Mouse (Mus musculus) heart, embryonic 11.5 days (tissue): ENCODE results near the gene Ccer1. TPM values are rescaled to one million over a fixed set of nuclear protein-coding genes. Genes with fewer than 3 reads are reported as not detected.

Experiments used
- ATAC-seq: fragments of 200-750 bp; cut with Nextera tagmentation; replicated peaks from 2 replicates; pipeline ENCODE4 v1.8.0; 2017; ENCODE audit warnings: moderate library complexity; ENCODE audit not compliant: insufficient number of reproducible peaks, low FRiP score, low TSS enrichment
- H3K27ac ChIP-seq: fragments of 300-500 bp; sonication (generic); 2 replicates; pipeline ENCODE4 v1.5.1; 2014; ENCODE audit warnings: mild to moderate bottlenecking, low read depth, low read length
- H3K27me3 ChIP-seq: fragments of 300-500 bp; sonication (generic); 2 replicates; pipeline ENCODE4 v1.6.1; 2014; ENCODE audit warnings: mild to moderate bottlenecking, low read length, mixed read lengths; ENCODE audit not compliant: control insufficient read depth, insufficient read depth
- H3K36me3 ChIP-seq: fragments of 300-500 bp; sonication (generic); 2 replicates; pipeline ENCODE4 v1.6.1; 2014; ENCODE audit warnings: mild to moderate bottlenecking, low read length, moderate library complexity, mixed read lengths; ENCODE audit not compliant: control insufficient read depth, insufficient read depth
- H3K4me1 ChIP-seq: fragments of 300-500 bp; sonication (generic); 2 replicates; pipeline ENCODE4 v1.6.1; 2014; ENCODE audit warnings: low read length; ENCODE audit not compliant: control insufficient read depth, insufficient read depth
- H3K4me2 ChIP-seq: fragments of 300-500 bp; sonication (generic); 2 replicates; pipeline ENCODE4 v1.6.1; 2014; ENCODE audit warnings: mild to moderate bottlenecking, moderate library complexity
- H3K4me3 ChIP-seq: fragments of 300-500 bp; sonication (generic); 2 replicates; pipeline ENCODE4 v1.5.1; 2014; ENCODE audit warnings: low read depth, low read length
- H3K9ac ChIP-seq: fragments of 300-500 bp; sonication (generic); 2 replicates; pipeline ENCODE4 v1.6.1; 2014; ENCODE audit warnings: mild to moderate bottlenecking, low read depth, low read length, moderate library complexity
- H3K9me3 ChIP-seq: fragments of 300-500 bp; sonication (generic); replicated peaks from 2 replicates; pipeline ENCODE4 v1.6.1; 2016; ENCODE audit warnings: low read length; ENCODE audit not compliant: control insufficient read depth
- WGBS: fragments of 180-500 bp; shearing (Covaris S2); extraction: QIAGEN DNeasy Blood & Tissue Kit; methylation state at CpG from one replicate; pipeline ENCODE4 v1.1.7; 2014; ENCODE audit not compliant: insufficient replicate concordance; 5-methylcytosine and 5-hydroxymethylcytosine counted together
- polyA plus RNA-seq: library from polyadenylated mRNA; unstranded; fragments of >200 nt; fragmentation: Nextera tagmentation; extraction: Ambion mirVana; gene quantifications from 2 replicates; pipeline ENCODE4 v1.2.1, GENCODE M21; 2014

Ccer1 gene
- polyA plus RNA-seq, 1 experiment from 2014 or later, result not detected

- Histone ChIP-seq H3K9ac (no peak overlapping the region), H3K4me1 (no peaks in the 10 kb centered on the region), H3K27ac (no peak overlapping the region), H3K4me3 (no peak overlapping the region), H3K4me2 (no peak overlapping the region), H3K9me3 (no peaks in the 10 kb centered on the region), H3K36me3 (no peaks in the 10 kb centered on the region), H3K27me3 (no peaks in the 10 kb centered on the region)
- ATAC-seq, result no peak
- WGBS, result 72% methylated on average over 3 of the region's 3 CpGs
Measured at GRCm38 (mm10) chr10:97689425-97689824, 3.4 kb upstream of the Ccer1 start.

GRCm38 (mm10) chr10:97693398-97694135 lies 708 bp downstream of the Ccer1 start:
- no peaks in the 10 kb centered on the region for H3K27me3 ChIP-seq
- H3K4me3 ChIP-seq, result no peak overlapping the region
- no peaks in the 10 kb centered on the region for H3K4me1 ChIP-seq
- no peak overlapping the region for H3K4me2 ChIP-seq
- H3K27ac ChIP-seq, result no peak overlapping the region
- no peak for ATAC-seq
- H3K9ac ChIP-seq, result no peak overlapping the region
- 85% methylated on average over 37 of the region's 37 CpGs for WGBS
- H3K9me3 ChIP-seq, result no peaks in the 10 kb centered on the region
- no peaks in the 10 kb centered on the region for H3K36me3 ChIP-seq

GRCm38 (mm10) chr10:97702321-97702720 lies 9.5 kb downstream of the Ccer1 start:
- Histone ChIP-seq H3K4me2 (no peak overlapping the region), H3K27ac (no peak overlapping the region), H3K9ac (no peak overlapping the region), H3K4me3 (no peak overlapping the region), H3K36me3 (no peaks in the 10 kb centered on the region), H3K9me3 (no peaks in the 10 kb centered on the region), H3K27me3 (no peaks in the 10 kb centered on the region), H3K4me1 (no peaks in the 10 kb centered on the region)
- no peak for ATAC-seq

- no peaks in the 10 kb centered on the region for H3K27me3 ChIP-seq
- H3K9ac ChIP-seq, result no peak overlapping the region
- ATAC-seq, result no peak
- 57% methylated on average over 1 of the region's 1 CpGs for WGBS
- no peak overlapping the region for H3K27ac ChIP-seq
- no peaks in the 10 kb centered on the region for H3K36me3 ChIP-seq
- no peak overlapping the region for H3K4me3 ChIP-seq
- no peaks in the 10 kb centered on the region for H3K9me3 ChIP-seq
- H3K4me1 ChIP-seq, result no peaks in the 10 kb centered on the region
- no peak overlapping the region for H3K4me2 ChIP-seq
Measured at GRCm38 (mm10) chr10:97704562-97704961, 11.7 kb downstream of the Ccer1 start.

GRCm38 (mm10) chr10:97712687-97713086 lies 19.8 kb downstream of the Ccer1 start:
- Histone ChIP-seq H3K4me1 (peaks cover 9% of the 10 kb centered on the region; the same call in 1 of the 2 replicates), H3K36me3 (no peaks in the 10 kb centered on the region), H3K27me3 (no peaks in the 10 kb centered on the region), H3K9me3 (no peaks in the 10 kb centered on the region), H3K27ac (no peak overlapping the region), H3K9ac (no peak overlapping the region), H3K4me3 (no peak overlapping the region), H3K4me2 (no peak overlapping the region)
- 2% methylated on average over 5 of the region's 5 CpGs for WGBS
- ATAC-seq, result no peak

- H3K9ac ChIP-seq, result no peak overlapping the region
- 66% methylated on average over 4 of the region's 4 CpGs for WGBS
- no peak for ATAC-seq
- no peak overlapping the region for H3K4me3 ChIP-seq
- H3K27ac ChIP-seq, result no peak overlapping the region
- no peaks in the 10 kb centered on the region for H3K36me3 ChIP-seq
- peak overlapping the region; percentile 2; the same call in 1 of the 2 replicates for H3K4me2 ChIP-seq
- no peaks in the 10 kb centered on the region for H3K27me3 ChIP-seq
- H3K4me1 ChIP-seq, result peaks cover 9% of the 10 kb centered on the region; the same call in 1 of the 2 replicates
- no peaks in the 10 kb centered on the region for H3K9me3 ChIP-seq
Measured at GRCm38 (mm10) chr10:97714584-97714983, 21.7 kb downstream of the Ccer1 start.

GRCm38 (mm10) chr10:97715289-97715906 lies 22.5 kb downstream of the Ccer1 start:
- H3K9me3 ChIP-seq, result no peaks in the 10 kb centered on the region
- no peaks in the 10 kb centered on the region for H3K36me3 ChIP-seq
- H3K9ac ChIP-seq, result no peak overlapping the region
- H3K4me2 ChIP-seq, result no peak overlapping the region
- peaks cover 9% of the 10 kb centered on the region; the same call in 1 of the 2 replicates for H3K4me1 ChIP-seq
- ATAC-seq, result no peak
- H3K4me3 ChIP-seq, result no peak overlapping the region
- no peak overlapping the region for H3K27ac ChIP-seq
- WGBS, result 66% methylated on average over 3 of the region's 3 CpGs
- no peaks in the 10 kb centered on the region for H3K27me3 ChIP-seq

- Histone ChIP-seq H3K4me2 (no peak overlapping the region), H3K4me3 (no peak overlapping the region), H3K27ac (no peak overlapping the region), H3K9me3 (no peaks in the 10 kb centered on the region), H3K36me3 (no peaks in the 10 kb centered on the region), H3K27me3 (no peaks in the 10 kb centered on the region), H3K4me1 (peaks cover 9% of the 10 kb centered on the region; the same call in 1 of the 2 replicates), H3K9ac (no peak overlapping the region)
- WGBS, result 61% methylated on average over 1 of the region's 1 CpGs
- no peak for ATAC-seq
Measured at GRCm38 (mm10) chr10:97717233-97717632, 24.4 kb downstream of the Ccer1 start.

GRCm38 (mm10) chr10:97718021-97718420 lies 25.2 kb downstream of the Ccer1 start:
- no peak overlapping the region for H3K4me2 ChIP-seq
- peaks cover 9% of the 10 kb centered on the region; the same call in 1 of the 2 replicates for H3K4me1 ChIP-seq
- H3K36me3 ChIP-seq, result no peaks in the 10 kb centered on the region
- no peak overlapping the region for H3K4me3 ChIP-seq
- ATAC-seq, result no peak
- H3K27me3 ChIP-seq, result no peaks in the 10 kb centered on the region
- 63% methylated on average over 2 of the region's 2 CpGs for WGBS
- no peaks in the 10 kb centered on the region for H3K9me3 ChIP-seq
- no peak overlapping the region for H3K27ac ChIP-seq
- H3K9ac ChIP-seq, result no peak overlapping the region
